Mouse (Mus musculus): ENCODE results near the gene Papolb.

The Papolb gene

GRCm38 (mm10) chr5:142518973-142519372, 10.9 kb downstream of the Papolb start:
- DNase-seq (ENCODE audit: low spot score in 2 of 2): no peak

- DNase-seq (ENCODE audit: low spot score in 2 of 2): no peak
Measured at GRCm38 (mm10) chr5:142512112-142512511, 17.8 kb downstream of the Papolb start.

- peak in 1 of 2 experiments; percentile 5 for DNase-seq (ENCODE audit: low spot score in 2 of 2)
Measured at GRCm38 (mm10) chr5:142510061-142510414, 19.8 kb downstream of the Papolb start.

- DNase-seq (ENCODE audit: low spot score in 2 of 2): peak; percentile 10 to 47
Measured at GRCm38 (mm10) chr5:142509141-142510060, 20.5 kb downstream of the Papolb start.

GRCm38 (mm10) chr5:142505695-142506423, 24.0 kb downstream of the Papolb start:
- no peak for DNase-seq (ENCODE audit: low spot score in 2 of 2)

GRCm38 (mm10) chr5:142504175-142504574, 25.7 kb downstream of the Papolb start:
- no peak for DNase-seq (ENCODE audit: low spot score in 2 of 2)

- DNase-seq (ENCODE audit: low spot score in 2 of 2): peak; percentile 72 to 80
Measured at GRCm38 (mm10) chr5:142502414-142502813, 27.5 kb downstream of the Papolb start.

GRCm38 (mm10) chr5:142500918-142501317, 29.0 kb downstream of the Papolb start:
- DNase-seq (ENCODE audit: low spot score in 2 of 2): no peak

GRCm38 (mm10) chr5:142498964-142499363, 30.9 kb downstream of the Papolb start:
- DNase-seq (ENCODE audit: low spot score in 2 of 2): no peak

- no peak for DNase-seq (ENCODE audit: low spot score in 2 of 2)
Measured at GRCm38 (mm10) chr5:142495321-142496096, 34.4 kb downstream of the Papolb start.

GRCm38 (mm10) chr5:142493307-142493706, 36.6 kb downstream of the Papolb start:
- no peak for DNase-seq (ENCODE audit: low spot score in 2 of 2)

- no peak for DNase-seq (ENCODE audit: low spot score in 2 of 2)
Measured at GRCm38 (mm10) chr5:142489955-142490707, 39.7 kb downstream of the Papolb start.

GRCm38 (mm10) chr5:142486654-142487053, 43.2 kb downstream of the Papolb start:
- no peak for DNase-seq (ENCODE audit: low spot score in 2 of 2)

GRCm38 (mm10) chr5:142483581-142483980, 46.3 kb downstream of the Papolb start:
- DNase-seq (ENCODE audit: low spot score in 2 of 2): no peak

GRCm38 (mm10) chr5:142482512-142482911, 47.4 kb downstream of the Papolb start:
- no peak for DNase-seq (ENCODE audit: low spot score in 2 of 2)

GRCm38 (mm10) chr5:142478829-142479435, 50.9 kb downstream of the Papolb start:
- peak; percentile 60 to 79 for DNase-seq (ENCODE audit: low spot score in 2 of 2)

GRCm38 (mm10) chr5:142477866-142478615, 51.8 kb downstream of the Papolb start:
- DNase-seq (ENCODE audit: low spot score in 2 of 2): no peak

GRCm38 (mm10) chr5:142477346-142477745, 52.5 kb downstream of the Papolb start:
- DNase-seq (ENCODE audit: low spot score in 2 of 2): no peak
